Mouse (Mus musculus): ENCODE measurements around the gene Tmem107. TPM values are rescaled to one million over a fixed set of nuclear protein-coding genes. Genes with fewer than 3 reads are reported as not detected.

The Tmem107 gene
- total RNA-seq, 2 experiments from 2014 or later, result 20.8 to 24.0 TPM

DNA sequence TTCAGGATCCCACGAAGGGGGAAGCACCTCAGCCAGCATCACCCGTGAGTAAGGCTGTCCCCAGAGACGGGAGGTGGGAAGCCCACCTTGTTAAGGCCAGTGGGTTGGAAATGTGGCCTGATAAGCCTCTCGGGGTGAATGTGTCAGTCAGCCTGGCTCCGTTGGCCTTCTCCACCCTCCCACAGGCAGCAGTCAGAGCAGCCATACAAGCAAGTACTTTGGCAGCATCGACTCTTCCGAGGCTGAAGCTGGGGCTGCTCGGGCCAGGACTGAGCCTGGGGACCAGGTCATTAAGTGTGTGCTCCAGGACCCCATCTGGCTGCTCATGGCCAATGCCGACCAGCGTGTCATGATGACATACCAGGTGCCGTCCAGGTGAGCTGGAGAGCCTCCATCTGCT is 37.1 kb downstream of the Tmem107 start:
- no peak for DNase-seq

DNA sequence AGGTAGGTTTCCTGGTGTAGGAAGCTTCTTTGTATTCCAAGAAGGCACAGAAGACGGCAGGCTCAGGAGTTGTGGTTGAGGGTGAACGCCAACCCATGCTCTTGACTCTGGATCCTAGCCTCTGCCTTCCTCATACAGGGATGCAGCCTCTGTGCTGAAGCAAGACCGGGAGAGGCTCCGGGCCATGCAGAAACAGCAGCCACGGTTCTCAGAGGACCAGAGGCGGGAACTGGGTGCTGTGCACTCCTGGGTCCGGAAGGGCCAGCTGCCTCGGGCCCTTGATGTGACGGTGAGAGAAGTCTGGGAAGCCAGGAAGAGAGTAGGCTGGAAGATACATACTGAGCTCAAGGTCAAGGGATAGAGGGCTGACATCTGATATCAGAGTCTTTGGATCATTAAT is 37.6 kb downstream of the Tmem107 start:
- DNase-seq, result no peak

DNA sequence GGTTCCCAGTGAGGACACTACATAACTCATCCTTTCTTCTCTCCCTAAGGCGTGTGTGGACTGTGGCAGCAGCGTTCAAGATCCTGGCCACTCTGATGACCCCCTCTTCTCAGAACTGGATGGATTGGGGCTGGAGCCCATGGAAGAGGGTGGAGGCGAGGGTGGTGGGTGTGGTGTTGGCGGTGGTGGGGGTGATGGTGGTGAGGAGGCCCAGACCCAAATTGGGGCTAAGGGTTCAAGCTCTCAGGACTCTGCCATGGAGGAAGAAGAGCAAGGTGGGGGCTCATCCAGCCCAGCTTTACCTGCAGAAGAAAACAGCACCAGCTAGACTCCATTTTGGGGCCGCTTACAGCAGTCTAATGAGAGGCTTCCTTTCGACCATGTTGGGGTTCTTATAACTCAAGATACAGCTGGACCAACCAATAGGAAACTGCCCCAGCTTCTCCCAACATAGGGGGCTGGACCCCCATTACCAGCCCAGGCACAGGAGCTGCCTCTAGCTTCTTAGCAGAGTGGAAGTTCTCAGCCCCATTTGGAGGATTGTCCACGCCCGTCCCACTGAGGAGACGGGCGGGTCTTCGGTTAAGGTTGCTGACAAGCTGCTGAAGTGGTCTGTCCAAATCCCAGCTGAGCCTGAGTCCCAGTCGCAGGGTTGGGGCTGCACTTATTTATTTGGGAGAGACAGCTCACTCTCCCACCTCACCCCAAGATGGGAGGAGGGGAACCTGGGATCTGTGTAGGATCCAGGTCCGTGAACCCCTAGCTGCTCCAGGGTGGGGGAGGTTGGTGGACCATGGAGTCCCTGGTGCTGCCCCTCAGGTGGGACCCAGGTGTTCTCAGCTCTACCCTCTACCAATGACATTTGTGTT is 38.7 kb downstream of the Tmem107 start:
- DNase-seq, result no peak

DNA sequence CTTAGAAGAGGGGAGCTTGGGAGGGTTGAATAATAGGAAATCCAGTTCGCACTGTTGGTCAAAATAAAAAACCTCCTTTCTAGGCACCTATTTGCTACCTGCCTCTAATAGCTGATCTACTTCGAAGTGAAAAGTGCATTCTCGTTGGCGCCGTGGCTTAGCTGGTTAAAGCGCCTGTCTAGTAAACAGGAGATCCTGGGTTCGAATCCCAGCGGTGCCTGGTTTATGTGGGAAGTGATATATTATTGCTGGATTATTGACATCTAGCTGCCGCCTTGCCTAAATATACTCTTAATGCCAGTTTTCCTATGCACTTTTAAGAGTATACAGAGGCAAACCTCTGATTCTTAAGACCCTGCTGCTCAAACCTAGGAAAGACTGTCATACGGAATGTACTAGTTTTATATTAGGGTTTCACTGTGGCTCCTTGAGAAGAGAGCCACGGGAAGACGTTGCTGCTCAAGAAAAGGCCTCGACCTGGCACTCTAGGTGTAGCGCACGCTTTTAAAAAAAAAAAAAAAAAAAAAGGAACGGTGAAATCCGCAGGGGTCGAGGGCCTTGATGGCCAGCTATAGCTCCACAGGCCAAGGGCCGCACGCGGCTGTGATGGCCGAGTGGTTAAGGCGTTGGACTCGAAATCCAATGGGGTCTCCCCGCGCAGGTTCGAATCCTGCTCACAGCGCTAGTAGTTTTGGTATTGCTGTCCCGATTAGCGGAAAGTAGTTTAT is 39.9 kb downstream of the Tmem107 start:
- DNase-seq, result peak; percentile 88 to 90

DNA sequence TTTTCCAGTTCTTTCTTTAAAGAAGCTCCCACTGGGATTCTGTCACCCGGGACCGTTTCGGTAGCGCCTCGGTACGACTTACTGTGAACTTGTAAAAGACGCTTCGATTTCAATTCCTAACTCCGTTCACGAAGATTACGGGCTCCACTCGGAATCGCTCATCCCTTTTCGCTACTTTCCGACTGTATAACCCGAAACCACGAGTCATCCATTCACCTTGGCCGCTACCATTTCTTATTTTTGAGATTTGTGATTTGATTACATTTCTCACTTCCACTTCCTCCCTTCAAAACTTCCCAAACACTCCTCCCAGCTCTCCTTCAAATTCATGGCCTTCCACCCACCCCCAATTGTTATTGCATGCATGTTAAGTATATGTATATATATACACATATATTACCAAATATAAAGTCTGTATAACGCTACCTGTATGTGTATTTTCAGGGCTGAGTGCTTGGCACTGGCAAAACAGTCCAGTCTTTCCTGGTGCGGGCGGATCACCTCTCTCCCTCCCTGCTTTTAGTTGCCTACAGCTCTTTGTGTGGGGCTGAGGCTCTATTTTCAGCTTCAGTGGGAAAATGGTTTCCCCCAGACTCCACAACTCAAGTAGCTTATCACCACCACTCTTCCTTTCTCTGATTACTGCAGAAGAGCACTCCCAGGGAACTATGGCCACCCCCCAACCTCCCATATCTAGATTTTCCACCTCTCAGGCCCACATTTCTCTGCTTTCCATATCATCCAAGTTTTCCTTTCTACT is 40.6 kb downstream of the Tmem107 start:
- DNase-seq, result no peak

DNA sequence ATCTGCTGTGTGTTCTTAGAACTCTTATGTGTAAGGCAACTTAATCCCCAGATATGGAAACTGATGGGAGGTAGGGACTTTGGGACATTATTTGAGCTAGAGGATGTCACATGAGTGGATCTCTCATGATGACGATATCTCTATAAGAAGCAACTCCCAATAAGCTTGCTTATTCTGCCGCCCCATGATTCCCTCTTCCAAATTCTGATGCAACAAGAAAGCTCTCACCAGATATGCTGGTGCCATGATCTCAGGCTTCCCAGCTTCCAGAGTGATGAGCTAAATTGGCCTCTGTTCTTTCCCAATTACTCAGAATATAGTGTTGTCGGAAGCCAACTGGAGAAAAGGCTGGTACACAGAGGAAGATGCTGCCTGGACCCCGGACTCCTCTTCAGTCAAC is 41.3 kb downstream of the Tmem107 start:
- no peak for DNase-seq

DNA sequence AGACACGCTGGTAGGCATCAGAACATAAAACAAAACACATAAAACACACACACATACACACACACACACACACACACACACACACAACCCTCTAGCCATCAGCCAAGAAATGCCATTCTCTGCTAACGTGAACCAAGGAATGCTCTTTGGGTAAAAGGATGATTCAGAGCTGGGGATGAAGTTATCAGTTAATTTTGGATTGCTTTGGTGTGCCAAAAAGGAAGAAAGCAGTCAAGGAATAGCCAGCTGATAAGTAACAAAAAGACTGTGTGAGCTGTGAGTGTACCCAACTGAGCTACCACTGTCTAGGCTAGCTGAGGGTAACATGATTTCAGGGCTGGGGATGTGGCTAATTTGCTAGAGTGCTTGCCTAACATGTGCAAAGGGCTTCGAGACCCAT is 43.4 kb downstream of the Tmem107 start:
- DNase-seq, result no peak

DNA sequence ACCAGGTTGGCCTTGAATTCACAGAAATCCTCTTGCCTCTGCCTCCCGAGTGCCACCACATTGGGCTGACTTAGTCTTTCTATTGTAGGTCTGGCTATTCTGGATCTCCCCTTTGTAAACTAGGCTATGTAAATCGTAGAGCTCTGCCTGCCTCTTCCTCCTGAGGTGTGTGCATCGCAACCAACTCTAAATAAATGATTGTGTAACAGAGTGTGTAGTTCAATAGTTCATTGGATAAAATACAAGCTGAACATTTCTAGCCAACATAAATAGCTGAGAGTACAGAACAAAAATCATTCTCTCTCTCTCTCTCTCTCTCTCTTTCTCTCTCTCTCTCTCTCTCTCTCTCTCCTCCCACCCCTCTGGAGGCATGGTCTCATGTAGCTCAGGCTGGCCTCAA is 44.0 kb downstream of the Tmem107 start:
- no peak for DNase-seq

DNA sequence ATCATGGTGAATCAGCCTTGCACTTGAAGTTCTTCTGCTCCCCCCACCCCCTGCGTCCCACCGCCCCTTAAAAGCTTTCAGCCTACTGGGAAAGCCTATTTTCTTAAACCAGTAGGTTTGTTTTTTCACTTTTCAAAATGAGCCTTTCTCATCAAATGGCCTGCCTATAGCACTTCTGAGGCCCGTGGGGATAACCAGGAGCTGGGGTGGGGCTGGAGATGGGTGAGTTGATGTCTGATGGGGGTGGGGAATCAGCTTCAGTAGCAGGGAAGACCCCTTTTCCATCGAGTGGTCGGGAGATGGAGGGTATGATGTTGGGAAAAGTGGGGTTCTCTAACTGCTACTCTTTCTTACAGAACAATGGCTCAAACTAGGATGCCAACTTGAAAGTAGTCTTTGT is 46.2 kb downstream of the Tmem107 start:
- no peak for DNase-seq

DNA sequence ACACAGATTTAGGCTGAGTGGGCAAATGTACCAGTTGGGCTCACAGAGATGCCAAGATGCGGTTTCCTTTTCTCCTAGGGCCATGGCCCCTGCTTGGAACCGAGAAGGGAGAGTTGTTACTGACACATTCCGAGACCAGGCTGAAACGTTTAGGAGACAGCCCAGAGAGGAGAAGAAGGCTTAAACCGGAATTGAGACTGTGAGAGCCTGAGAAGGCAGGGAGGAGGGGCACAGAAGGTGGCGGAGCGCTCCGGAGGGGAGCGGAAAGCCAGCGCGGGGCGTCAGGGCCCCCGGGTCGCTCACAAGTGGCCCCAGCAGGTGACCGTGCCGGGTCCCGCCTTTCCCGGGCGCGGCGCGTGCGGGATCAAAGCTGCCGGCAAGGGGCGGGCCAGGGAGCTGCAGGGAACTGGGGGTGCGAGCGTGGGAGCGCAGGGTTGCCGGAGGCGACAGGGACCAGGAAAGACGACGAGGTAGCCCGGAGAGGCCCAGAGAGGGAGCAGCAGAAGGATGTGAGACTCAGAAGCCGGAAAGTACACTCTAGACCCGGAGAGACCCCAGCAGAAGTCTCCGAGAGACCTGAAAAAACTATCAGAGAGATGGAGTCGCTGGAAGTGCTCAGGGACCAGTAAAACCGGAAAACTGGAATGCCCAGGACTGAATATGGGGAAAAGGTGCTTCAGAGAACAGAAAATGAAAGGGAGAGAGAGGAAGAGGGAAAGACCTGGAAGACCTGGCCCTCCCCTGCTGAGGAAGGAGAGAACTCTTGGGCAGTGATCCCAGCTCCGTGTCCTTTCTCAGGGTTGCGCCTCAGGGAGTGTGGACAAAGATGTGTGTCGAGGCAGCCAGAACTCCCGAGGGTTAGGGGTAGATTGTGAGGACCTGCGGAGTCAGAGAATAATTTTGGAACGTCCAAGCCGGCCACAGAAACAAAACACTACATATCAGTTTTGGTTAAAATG is 47.4 kb downstream of the Tmem107 start:
- peak; percentile 63 to 64 for DNase-seq

DNA sequence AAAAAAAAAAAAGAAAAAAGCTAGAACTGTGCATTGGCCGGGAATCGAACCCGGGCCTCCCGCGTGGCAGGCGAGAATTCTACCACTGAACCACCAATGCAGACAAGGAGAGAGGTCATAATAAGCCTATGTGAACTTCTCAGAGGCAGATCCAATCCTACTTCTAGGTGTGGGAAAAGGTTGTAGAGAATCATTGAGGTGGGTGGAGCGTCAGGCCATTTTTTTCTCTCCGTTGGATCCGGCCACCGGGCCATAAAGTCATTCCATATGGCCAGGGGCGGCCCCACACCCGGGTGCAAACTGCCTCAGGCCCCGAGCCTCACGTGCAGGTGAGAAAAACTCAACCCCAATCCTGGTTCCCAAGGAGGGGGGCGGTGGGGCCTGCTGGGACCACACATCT is 48.2 kb downstream of the Tmem107 start:
- DNase-seq, result peak; percentile 79 to 89

DNA sequence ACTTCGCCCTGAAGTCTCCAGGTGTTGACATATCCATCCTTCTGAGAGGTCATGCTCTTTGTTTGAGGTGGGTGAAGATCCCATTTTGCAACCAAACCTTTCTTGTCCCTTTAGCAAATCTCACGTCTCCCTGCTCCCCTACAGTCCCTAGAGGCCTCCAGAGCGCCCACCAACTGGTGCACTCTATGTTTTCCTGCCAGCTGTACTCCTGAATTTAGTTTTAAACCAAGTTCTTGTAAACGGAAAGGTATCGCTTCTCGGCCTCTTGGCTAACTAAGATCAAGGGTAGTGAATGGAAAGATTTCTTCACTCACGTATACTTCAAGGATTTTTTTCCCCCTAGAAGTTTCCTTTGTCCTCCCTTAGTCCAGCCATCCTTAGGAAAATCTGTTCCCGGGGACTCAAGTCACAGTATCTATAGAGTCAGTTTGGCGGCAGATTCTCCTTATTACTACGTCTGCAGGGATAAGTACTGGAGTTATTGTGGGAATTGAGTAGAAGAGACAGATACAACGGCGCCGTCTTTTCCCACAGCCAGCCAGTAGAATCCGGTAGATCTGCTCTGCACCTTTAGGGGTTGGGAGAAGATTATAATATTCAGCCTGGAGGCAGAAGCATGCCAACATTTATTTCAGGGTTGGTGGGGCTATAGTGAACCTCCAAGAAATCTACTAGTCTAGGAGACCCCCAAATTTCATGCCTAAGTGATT is 49.0 kb downstream of the Tmem107 start:
- DNase-seq, result no peak

DNA sequence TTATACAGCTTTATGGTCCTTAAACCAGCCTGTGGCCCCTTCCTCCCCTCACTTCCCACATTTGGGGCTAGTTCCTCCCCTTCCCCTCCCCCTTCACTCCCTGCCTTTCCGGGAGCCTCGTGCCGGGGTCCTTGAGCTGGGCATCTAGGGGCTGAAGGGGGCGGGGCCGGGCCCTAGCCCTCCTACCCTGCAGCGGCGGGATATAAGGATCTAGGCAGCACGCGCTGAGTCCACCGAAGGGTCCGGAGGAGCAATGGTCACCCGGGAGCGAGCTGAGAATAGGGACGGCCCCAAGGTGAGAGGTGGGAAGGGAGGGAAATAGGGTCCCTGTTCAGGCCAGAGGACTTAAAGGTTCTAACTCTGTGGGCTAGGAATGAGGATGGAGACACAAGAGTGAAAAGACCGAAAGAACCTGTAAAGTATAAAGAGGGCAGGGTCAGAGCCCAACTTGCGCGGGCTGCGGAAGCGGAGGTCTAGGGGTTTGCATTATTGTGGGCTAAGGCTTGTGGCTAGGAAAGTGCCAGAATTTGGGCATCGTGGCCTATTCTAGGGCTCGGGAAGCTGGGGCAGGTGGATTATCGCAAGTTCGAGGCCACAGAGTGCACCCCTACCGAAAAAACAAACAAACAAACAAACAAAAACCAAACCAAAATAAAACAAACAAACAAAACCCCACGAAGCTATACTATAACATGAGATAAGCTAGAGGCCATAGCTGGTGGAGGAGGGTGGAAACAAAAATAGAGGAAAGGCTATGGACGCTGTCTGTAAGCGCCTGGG is 49.8 kb downstream of the Tmem107 start, which contains the start of gene Hes7:
Gene Hes7, plus strand, starts transcription at position 184 of the 780 bp plus-strand sequence.
- DNase-seq, result no peak

DNA sequence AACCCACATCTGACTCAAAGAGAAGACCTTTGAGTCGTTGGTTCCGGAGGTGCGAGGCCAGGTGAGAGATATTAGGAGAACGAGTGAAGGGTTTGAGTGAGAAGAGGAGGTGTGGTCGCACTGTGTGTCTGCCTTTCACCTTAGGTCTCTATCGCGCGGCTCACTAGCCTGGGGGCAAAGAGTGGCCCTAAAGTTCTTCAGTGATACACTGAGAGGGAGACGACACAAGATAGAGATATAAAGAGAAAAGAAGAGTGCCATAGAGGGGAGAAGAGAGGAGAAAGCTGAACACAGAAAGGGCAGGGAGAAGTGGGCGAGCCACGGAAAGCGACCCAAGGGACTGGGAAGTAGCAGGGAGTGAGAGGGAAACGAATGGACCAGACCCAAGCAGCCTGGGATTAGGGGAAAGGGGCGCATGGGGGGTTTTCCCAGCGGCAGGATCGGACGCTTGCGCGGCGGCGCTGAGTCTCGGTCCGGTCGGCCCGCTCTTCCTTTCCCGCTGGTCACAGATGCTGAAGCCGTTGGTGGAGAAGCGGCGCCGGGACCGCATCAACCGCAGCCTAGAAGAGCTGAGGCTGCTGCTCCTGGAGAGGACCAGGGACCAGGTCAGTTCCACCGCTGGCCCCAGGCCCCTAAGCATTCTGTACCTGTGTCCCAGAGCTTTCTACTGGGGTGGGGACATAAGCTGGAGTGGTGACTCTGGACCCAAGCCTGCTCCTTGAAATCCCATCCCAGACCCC is 50.6 kb downstream of the Tmem107 start:
- no peak for DNase-seq

DNA sequence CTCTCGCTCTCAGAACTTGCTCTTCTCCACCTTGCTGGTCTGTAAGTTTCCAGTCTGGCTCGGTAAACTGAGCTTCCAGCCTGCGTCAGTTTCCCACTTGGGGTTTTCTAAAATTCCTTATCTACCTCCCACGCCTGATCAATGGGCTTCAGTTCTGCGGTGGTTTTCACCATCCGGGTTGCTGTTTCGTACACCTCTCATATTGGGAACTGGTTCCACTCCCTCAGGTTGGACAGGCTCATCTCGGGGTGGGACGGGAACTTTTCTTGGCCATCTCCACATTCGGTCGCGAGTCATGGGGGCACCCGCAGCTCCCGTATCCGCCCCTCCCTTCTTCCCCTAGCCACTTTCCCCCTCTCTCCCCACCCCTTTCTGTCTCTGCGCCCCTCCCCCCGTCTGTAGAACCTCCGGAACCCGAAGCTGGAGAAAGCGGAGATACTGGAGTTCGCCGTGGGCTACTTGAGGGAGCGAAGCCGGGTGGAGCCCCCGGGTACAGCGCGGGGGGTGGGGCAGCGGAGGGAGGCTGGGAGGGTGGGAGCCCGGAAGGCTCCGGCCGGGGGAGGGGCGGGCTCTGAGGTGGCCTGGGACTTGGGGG is 51.2 kb downstream of the Tmem107 start:
- DNase-seq, result no peak

DNA sequence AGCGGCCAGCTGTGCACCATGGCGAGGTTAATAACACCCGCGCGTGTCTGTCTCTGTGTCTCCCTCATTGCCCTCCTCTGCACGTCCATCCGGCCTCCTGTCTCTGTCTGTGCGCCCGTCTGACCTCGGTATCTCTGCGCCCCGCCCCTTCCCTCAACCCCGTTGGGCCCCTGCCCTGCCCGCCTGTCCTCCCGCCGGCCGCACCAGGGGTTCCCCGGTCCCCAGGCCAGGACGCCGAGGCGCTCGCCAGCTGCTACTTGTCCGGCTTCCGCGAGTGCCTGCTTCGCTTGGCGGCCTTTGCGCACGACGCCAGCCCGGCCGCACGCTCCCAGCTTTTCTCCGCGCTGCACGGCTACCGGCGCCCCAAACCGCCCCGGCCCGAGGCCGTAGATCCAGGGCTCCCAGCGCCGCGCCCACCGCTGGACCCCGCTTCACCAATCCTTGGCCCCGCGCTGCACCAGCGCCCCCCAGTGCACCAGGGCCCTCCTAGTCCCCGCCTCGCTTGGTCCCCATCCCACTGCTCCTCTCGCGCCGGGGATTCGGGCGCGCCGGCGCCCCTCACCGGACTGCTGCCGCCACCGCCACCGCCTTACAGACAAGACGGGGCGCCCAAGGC is 51.8 kb downstream of the Tmem107 start, which contains the start of gene 9130213A22Rik:
Gene 9130213A22Rik, minus strand, starts transcription at position 254 of the 616 bp plus-strand sequence.
- peak; percentile 89 to 90 for DNase-seq
